Mouse (Mus musculus) neural tube, embryonic 15.5 days (tissue): Measurements from ENCODE around the gene Pecam1. TPM values are rescaled to one million over a fixed set of nuclear protein-coding genes. Genes with fewer than 3 reads are reported as not detected.

Source experiments
- ATAC-seq: fragments of 200-750 bp; cut with Nextera tagmentation; 2 replicates; pipeline ENCODE4 v1.8.0; 2017; ENCODE audit warnings: mild to moderate bottlenecking, moderate TSS enrichment, moderate library complexity; ENCODE audit not compliant: low FRiP score
- H3K27ac ChIP-seq: fragments of 300-500 bp; sonication (generic); replicated peaks from 2 replicates; pipeline ENCODE4 v1.5.1; 2015; ENCODE audit warnings: mild to moderate bottlenecking, inconsistent platforms
- H3K27me3 ChIP-seq: fragments of 300-500 bp; sonication (generic); replicated peaks from 2 replicates; pipeline ENCODE4 v1.6.1; 2015; ENCODE audit warnings: inconsistent platforms
- H3K36me3 ChIP-seq: fragments of 300-500 bp; sonication (generic); 2 replicates; pipeline ENCODE4 v1.6.1; 2015; ENCODE audit warnings: inconsistent platforms
- H3K4me1 ChIP-seq: fragments of 300-500 bp; sonication (generic); 2 replicates; pipeline ENCODE4 v1.6.1; 2015; ENCODE audit warnings: inconsistent platforms
- H3K4me2 ChIP-seq: fragments of 300-500 bp; sonication (generic); 2 replicates; pipeline ENCODE4 v1.6.1; 2015; ENCODE audit warnings: inconsistent platforms, mild to moderate bottlenecking, moderate library complexity
- H3K4me3 ChIP-seq: fragments of 300-500 bp; sonication (generic); replicated peaks from 2 replicates; pipeline ENCODE4 v1.5.1; 2015; ENCODE audit warnings: mild to moderate bottlenecking, inconsistent platforms
- H3K9ac ChIP-seq: fragments of 300-500 bp; sonication (generic); replicated peaks from 2 replicates; pipeline ENCODE4 v1.6.1; 2015; ENCODE audit warnings: mild to moderate bottlenecking, inconsistent platforms
- H3K9me3 ChIP-seq: fragments of 300-500 bp; sonication (generic); replicated peaks from 2 replicates; pipeline ENCODE4 v1.6.1; 2016; ENCODE audit warnings: inconsistent platforms
- WGBS: fragments of 180-500 bp; shearing (Covaris S2); methylation state at CpG from one replicate; pipeline ENCODE4 v1.1.7; 2015; ENCODE audit warnings: mixed read lengths; 5-methylcytosine and 5-hydroxymethylcytosine counted together
- polyA plus RNA-seq: library from polyadenylated mRNA; unstranded; fragments of >200 nt; fragmentation: Nextera tagmentation; extraction: Ambion mirVana; gene quantifications from 2 replicates; pipeline ENCODE4 v1.2.1, GENCODE M21; 2015

Gene Pecam1
- polyA plus RNA-seq, 1 experiment from 2014 or later = 14.4 TPM

DNA sequence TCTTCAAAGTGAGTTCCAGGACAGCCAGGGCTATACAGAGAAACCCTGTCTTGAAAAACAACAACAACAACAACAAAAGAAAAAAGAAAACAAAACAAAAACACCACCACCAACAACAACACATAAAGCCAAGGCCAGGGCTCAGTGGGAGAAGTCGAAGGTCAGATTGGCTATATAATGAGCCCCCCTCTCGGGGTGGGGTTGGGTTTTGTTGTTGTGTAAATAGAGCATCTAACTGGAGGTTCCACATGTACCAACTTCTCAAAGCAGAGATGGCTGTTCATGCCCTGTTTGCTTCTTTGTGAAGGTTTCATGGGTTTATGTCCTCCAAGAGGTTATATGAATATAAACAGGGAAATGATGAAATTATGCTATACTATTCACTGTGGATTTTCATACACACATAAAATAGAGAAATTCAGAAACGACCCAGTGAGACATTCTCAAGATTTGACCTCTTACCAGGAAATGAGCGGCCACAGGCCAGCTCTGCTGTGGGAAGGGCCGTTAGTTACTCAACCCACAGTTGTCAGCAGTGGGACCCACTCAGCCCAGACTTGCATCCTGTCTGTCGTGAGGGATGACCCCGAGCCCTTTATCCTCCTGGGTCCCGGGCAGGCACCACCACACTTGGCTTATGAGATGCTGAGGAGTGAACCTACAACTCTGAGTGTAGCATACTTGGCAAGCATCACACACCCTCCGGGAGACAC is 45.9 kb downstream of the Pecam1 start:
- no peak overlapping the region for H3K9ac ChIP-seq
- no peaks in the 10 kb centered on the region for H3K36me3 ChIP-seq
- H3K27me3 ChIP-seq = no peaks in the 10 kb centered on the region; the same call in 1 of the 2 replicates
- no peak overlapping the region for H3K4me2 ChIP-seq
- no peak for ATAC-seq
- H3K27ac ChIP-seq = no peak overlapping the region
- no peak overlapping the region for H3K4me3 ChIP-seq
- peaks cover 3% of the 10 kb centered on the region for H3K4me1 ChIP-seq
- WGBS = 75% methylated on average over 9 of the region's 9 CpGs
- H3K9me3 ChIP-seq = no peaks in the 10 kb centered on the region

DNA sequence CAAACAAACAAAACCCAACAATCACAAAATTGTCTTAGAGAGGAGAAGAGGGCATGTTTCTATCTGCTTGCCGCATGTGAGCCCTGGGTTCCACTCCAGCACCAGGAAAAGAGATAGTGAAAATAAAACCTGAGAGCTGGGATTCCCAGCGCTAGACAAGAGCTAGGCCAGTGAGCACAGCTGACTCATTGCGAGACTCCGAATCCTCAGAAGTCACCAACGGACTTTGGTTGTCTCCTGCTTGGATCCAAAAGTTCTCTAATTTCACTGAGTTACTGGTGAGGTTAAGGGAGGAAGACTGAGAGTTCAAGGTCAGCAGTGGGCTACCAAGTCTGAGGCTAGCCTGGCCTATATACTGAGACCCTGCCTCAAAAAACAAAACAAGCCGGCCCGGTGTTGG is 46.5 kb downstream of the Pecam1 start:
- Histone ChIP-seq H3K36me3 (no peaks in the 10 kb centered on the region), H3K4me1 (no peaks in the 10 kb centered on the region), H3K4me2 (no peak overlapping the region), H3K9ac (no peak overlapping the region), H3K27ac (no peak overlapping the region), H3K4me3 (no peak overlapping the region), H3K9me3 (no peaks in the 10 kb centered on the region), H3K27me3 (no peaks in the 10 kb centered on the region; the same call in 1 of the 2 replicates)
- no peak for ATAC-seq
- 92% methylated on average over 7 of the region's 7 CpGs for WGBS

DNA sequence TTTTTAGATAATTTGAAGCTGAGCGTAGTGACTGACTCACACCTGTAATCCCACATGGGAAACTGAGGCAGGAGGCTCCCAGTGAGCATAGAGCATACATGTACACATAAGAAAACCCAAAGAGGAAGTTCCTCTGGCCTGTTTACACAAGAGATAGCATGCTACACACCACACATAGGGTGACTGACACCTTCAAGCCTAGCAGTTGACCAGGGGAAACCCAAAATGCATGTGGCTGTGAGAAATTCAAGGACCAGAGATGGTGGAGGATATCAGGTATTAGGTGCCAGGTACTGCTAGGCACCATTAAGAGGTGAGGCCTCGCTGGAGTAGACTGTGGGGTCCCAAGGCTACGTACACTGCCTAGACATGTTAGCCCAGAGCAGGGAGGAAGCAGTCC is 47.8 kb downstream of the Pecam1 start:
- no peaks in the 10 kb centered on the region for H3K4me1 ChIP-seq
- ATAC-seq = no peak
- 85% methylated on average over 3 of the region's 3 CpGs for WGBS
- H3K9me3 ChIP-seq = no peaks in the 10 kb centered on the region
- H3K9ac ChIP-seq = no peak overlapping the region
- H3K27ac ChIP-seq = no peak overlapping the region
- H3K4me3 ChIP-seq = no peak overlapping the region
- no peaks in the 10 kb centered on the region; the same call in 1 of the 2 replicates for H3K27me3 ChIP-seq
- H3K4me2 ChIP-seq = no peak overlapping the region
- H3K36me3 ChIP-seq = no peaks in the 10 kb centered on the region

DNA sequence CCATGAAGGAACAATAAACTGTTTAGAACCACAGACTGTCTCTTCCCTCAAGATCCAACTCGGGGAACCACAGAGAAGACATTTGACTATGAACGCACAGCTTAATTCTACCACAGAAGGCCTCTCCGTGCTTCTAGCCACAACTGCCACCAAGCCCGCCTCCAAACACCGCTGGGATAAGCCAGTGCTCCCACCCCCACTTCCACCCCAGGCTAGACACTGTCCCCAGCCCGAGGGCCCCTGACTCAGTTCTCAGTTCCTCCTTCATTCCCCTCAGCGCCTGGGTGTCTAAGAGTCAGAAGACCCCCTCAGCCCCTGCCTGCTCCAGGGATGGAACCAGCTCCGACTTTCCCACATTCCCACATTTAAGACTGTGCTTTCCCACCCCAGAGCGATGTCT is 48.8 kb downstream of the Pecam1 start:
- no peak overlapping the region for H3K4me2 ChIP-seq
- H3K27me3 ChIP-seq = no peaks in the 10 kb centered on the region; the same call in 1 of the 2 replicates
- 87% methylated on average over 9 of the region's 9 CpGs for WGBS
- H3K36me3 ChIP-seq = no peaks in the 10 kb centered on the region
- H3K4me3 ChIP-seq = no peak overlapping the region
- no peak overlapping the region for H3K27ac ChIP-seq
- no peak for ATAC-seq
- H3K9me3 ChIP-seq = no peaks in the 10 kb centered on the region
- no peak overlapping the region for H3K9ac ChIP-seq
- no peaks in the 10 kb centered on the region for H3K4me1 ChIP-seq

DNA sequence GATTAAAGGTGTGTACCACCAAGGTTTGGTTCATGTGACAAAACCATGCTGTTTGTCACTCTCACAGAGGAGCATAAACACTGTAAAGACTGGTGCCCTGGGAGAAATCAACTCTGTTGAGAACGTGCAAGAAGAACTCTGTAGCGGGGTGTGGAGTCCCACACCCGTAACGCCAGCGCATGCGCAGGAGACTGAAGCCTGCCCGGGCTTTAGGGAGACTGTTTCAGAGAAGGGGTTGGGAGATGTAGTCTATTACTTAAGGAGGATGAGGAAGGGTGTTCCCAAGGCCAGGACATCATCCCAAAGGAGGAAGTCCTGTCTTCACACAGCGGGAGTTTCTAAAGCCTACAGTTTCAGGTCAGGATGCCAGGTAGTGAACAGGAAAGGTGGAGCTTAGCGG is 51.3 kb downstream of the Pecam1 start:
- 95% methylated on average over 9 of the region's 9 CpGs for WGBS
- Histone ChIP-seq H3K4me3 (no peak overlapping the region), H3K27ac (no peak overlapping the region), H3K9ac (no peak overlapping the region), H3K36me3 (no peaks in the 10 kb centered on the region), H3K27me3 (no peaks in the 10 kb centered on the region), H3K4me1 (no peaks in the 10 kb centered on the region), H3K9me3 (no peaks in the 10 kb centered on the region), H3K4me2 (no peak overlapping the region)
- ATAC-seq = no peak

DNA sequence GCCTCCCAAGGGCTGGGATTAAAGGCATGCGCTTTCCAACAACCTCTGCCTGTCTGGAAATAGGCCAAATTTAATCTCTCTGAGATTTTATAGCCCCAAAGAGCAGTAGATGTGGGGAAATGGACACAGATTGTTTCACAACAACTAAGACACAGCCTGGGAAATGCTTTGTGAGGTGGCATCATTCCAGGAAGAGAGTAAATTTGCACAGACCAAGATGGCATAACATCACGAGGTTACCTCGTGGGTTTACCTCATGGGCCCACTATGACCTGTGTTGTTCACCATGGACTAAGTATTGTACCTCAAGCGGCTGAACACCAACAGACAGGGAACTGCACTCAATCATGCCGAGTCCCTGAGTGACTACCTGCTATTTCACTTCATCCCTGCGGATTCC is 52.1 kb downstream of the Pecam1 start:
- ATAC-seq = no peak
- WGBS = 90% methylated on average over 6 of the region's 6 CpGs

DNA sequence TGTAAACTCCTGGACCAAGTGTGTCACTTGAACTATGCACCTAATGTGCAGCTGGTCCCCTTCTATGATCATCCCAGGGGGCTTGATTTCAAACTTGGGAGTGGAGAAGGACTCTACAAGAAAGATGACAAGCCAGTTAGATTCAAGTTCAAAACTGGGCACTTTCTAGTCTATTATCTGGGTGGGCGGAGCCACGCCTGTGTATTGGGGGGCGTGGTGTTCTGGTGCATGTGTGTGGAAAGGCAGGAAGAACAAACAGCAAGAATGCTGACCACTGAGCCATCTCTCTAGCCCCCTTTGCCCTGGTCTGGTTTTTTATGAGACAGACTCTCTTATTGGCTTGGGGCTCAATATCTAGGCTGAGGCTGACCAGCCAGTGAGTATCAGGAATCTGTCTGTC is 54.5 kb downstream of the Pecam1 start:
- no peak overlapping the region for H3K4me3 ChIP-seq
- H3K27me3 ChIP-seq = no peaks in the 10 kb centered on the region
- no peak overlapping the region for H3K27ac ChIP-seq
- H3K9ac ChIP-seq = no peak overlapping the region
- H3K9me3 ChIP-seq = no peaks in the 10 kb centered on the region
- H3K4me1 ChIP-seq = no peaks in the 10 kb centered on the region
- H3K4me2 ChIP-seq = no peak overlapping the region
- H3K36me3 ChIP-seq = no peaks in the 10 kb centered on the region
- ATAC-seq = no peak
- 93% methylated on average over 3 of the region's 3 CpGs for WGBS

More for the DNA sequence above, 52.1 kb downstream of the Pecam1 start:
- no peak overlapping the region for H3K4me3 ChIP-seq
- H3K27ac ChIP-seq = no peak overlapping the region
- no peaks in the 10 kb centered on the region for H3K27me3 ChIP-seq
- H3K4me1 ChIP-seq = no peaks in the 10 kb centered on the region
- H3K9me3 ChIP-seq = no peaks in the 10 kb centered on the region
- H3K9ac ChIP-seq = no peak overlapping the region
- H3K4me2 ChIP-seq = no peak overlapping the region
- H3K36me3 ChIP-seq = no peaks in the 10 kb centered on the region

DNA sequence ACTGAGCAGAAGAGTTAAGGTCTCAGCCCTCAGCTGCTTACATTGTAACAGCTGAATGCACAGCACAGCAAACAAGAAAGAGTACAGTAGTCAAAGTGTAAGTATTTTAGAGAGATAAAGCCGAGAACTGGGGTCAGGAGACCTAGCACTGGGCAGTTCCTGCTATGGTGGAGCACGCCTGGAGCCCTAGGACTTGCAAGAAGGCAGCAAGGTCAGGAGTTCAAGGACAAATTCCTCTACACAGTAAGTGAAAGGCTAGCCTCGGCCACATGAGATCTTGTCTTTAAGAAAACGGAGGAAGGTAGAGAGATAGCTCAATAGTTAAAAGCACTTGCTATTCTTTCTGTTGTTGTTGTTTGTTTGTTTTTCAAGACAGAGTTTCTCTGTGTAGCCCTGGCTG is 57.5 kb downstream of the Pecam1 start:
- Histone ChIP-seq H3K36me3 (no peaks in the 10 kb centered on the region), H3K4me2 (no peak overlapping the region), H3K9ac (no peak overlapping the region), H3K4me1 (no peaks in the 10 kb centered on the region), H3K4me3 (no peak overlapping the region), H3K9me3 (no peaks in the 10 kb centered on the region), H3K27me3 (no peaks in the 10 kb centered on the region), H3K27ac (no peak overlapping the region)
- no peak for ATAC-seq
- WGBS = 90% methylated on average over 4 of the region's 4 CpGs

DNA sequence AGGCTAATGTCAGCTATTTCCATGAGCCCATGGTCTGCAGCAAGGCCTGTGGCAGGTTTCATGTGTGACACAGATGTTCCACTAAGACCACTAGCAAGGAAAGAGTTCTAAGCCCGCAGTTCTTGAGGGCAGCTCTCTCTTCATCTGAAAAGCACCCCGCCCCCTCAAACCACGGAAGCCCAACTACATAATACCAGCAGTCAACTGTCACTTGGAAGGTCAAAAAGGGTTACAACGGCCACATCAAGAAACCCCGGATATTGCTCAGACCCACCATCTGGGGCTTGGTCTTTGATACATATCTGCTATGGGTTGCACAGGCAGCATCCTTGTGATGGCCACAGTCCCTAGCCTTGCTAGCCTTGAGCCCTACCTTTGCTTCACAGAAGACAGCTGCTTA is 62.1 kb downstream of the Pecam1 start:
- no peaks in the 10 kb centered on the region for H3K4me1 ChIP-seq
- no peaks in the 10 kb centered on the region for H3K9me3 ChIP-seq
- 85% methylated on average over 5 of the region's 5 CpGs for WGBS
- ATAC-seq = no peak
- H3K4me2 ChIP-seq = no peak overlapping the region
- no peak overlapping the region for H3K9ac ChIP-seq
- H3K36me3 ChIP-seq = no peaks in the 10 kb centered on the region
- no peak overlapping the region for H3K27ac ChIP-seq
- no peaks in the 10 kb centered on the region for H3K27me3 ChIP-seq
- H3K4me3 ChIP-seq = no peak overlapping the region

DNA sequence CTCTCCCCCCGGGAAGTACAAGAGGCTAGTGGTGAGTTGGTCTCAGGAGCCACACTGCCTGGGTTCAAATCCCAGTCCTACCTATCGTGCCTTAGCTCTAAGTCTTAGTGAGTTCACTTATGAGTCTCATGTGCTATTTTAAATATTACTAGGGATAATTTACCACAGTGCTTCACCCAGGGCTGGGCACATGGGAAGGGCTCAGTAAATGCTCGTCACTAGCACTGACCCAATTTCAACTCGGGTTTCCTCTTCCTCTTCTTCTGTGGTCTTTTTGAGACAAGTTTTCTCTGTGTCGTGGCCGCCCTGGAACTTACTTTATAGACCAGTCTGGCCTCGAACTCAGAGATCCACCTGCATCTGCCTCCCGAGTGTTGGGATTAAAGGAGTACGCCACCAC is 63.1 kb downstream of the Pecam1 start:
- Histone ChIP-seq H3K4me3 (no peak overlapping the region), H3K27me3 (no peaks in the 10 kb centered on the region), H3K9ac (no peak overlapping the region), H3K4me1 (no peaks in the 10 kb centered on the region), H3K36me3 (no peaks in the 10 kb centered on the region), H3K9me3 (no peaks in the 10 kb centered on the region), H3K27ac (no peak overlapping the region), H3K4me2 (no peak overlapping the region)
- ATAC-seq = no peak
- 95% methylated on average over 9 of the region's 9 CpGs for WGBS

DNA sequence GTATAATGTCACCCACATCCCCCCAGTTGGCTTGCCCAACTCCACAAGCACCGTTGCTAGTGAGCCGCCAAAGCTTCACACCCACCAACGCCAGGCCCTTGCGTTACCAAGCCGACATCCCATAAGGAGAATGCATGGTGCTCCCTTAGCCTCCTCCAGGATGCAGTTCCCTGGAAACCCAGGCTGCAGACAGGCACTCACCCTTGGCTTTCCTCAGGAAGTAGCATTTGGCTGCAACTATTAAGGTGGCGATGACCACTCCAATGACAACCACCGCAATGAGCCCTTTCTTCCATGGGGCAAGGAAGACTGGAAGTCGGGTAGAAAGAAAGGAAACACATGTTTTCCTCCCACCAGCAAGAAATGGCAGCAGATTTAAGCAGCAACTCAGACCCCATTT is 66.4 kb downstream of the Pecam1 start:
- H3K9me3 ChIP-seq = no peaks in the 10 kb centered on the region
- ATAC-seq = no peak
- H3K27me3 ChIP-seq = no peaks in the 10 kb centered on the region
- H3K4me1 ChIP-seq = no peaks in the 10 kb centered on the region
- no peaks in the 10 kb centered on the region for H3K36me3 ChIP-seq
- H3K4me3 ChIP-seq = no peak overlapping the region
- WGBS = 93% methylated on average over 8 of the region's 8 CpGs
- H3K9ac ChIP-seq = no peak overlapping the region
- H3K27ac ChIP-seq = no peak overlapping the region
- H3K4me2 ChIP-seq = no peak overlapping the region

DNA sequence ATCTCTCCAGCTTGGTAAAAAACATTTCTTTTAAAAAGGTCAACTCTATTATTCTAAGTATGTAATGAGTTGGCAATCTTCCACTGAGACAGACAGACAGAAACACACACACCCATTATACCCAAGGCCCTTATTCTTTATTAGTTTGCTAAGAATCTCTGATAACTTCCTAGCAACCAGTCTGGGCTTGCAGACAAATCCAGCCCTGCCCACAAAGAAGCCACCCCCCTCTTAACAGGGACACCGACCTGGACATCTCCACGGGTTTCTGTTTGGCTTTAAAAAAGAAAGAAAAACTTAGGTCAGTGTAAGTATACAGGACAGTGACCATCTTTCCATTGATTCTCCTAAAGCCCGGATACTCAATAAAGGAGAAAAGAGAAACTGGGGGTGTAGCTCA is 67.1 kb downstream of the Pecam1 start:
- WGBS = 84% methylated on average over 3 of the region's 3 CpGs
- no peak overlapping the region for H3K9ac ChIP-seq
- ATAC-seq = no peak
- H3K27me3 ChIP-seq = no peaks in the 10 kb centered on the region
- no peak overlapping the region for H3K4me3 ChIP-seq
- H3K4me1 ChIP-seq = no peaks in the 10 kb centered on the region
- H3K36me3 ChIP-seq = no peaks in the 10 kb centered on the region
- no peaks in the 10 kb centered on the region for H3K9me3 ChIP-seq
- no peak overlapping the region for H3K27ac ChIP-seq
- no peak overlapping the region for H3K4me2 ChIP-seq
